Mouse (Mus musculus) stomach, postnatal 0 days (tissue): ENCODE results near the gene Trem1.

ENCODE experiments used
- CTCF ChIP-seq: IDR thresholded peaks from 2 replicates; pipeline ENCODE4 v1.5.1; 2016; ENCODE audit warnings: antibody characterized with exemption, low read depth, mild to moderate bottlenecking, moderate library complexity
- EP300 ChIP-seq: optimal IDR thresholded peaks from 2 replicates; pipeline ENCODE3; 2016; ENCODE audit warnings: antibody characterized with exemption

DNA sequence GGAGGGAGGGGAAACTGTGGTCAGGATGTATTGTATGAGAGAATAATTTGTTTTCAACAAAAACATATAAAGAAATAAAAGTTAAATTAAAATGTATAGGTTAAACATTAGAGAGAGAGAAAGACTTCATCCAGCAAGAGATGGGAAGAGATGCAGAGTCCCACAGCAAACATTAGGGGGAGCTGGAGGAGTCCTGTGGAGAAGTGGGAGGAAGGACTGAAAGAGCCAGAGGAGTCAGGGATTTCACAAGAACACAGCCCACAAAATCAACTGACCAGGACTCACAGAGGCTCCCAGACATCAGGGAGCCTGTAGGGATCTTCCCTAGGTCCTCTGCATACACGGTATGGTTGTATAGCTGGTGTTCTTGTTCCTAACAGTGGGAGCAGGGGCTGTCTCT, 54.2 kb downstream of the Trem1 start:
- TF ChIP-seq CTCF (peak; percentile 30; the same call in 1 of the 2 replicates), EP300 (no peak)
